Mouse (Mus musculus) lung, adult 18-20 months (tissue): ENCODE results near the gene Hoxd10.

ENCODE experiments used
- DNase-seq, 2 experiments: peaks; one replicate each; pipeline ENCODE4 v3.0.0; 2022; ENCODE audit warnings: mixed read lengths in 2 of 2

Hoxd10 gene

GRCm38 (mm10) chr2:74691022-74691951, at the start of gene Hoxd10:
Gene Hoxd10 (plus strand): TSS chr2:74691924.
- DNase-seq: no peak

GRCm38 (mm10) chr2:74642431-74642830, 49.3 kb upstream of the Hoxd10 start:
- DNase-seq: no peak

- no peak for DNase-seq
Observed at GRCm38 (mm10) chr2:74645631-74646030, 46.1 kb upstream of the Hoxd10 start.

- DNase-seq: no peak
Observed at GRCm38 (mm10) chr2:74647082-74647864, 44.5 kb upstream of the Hoxd10 start.

- no peak for DNase-seq
Observed at GRCm38 (mm10) chr2:74652996-74653340, 38.8 kb upstream of the Hoxd10 start.

- no peak for DNase-seq
Observed at GRCm38 (mm10) chr2:74653781-74654535, 37.8 kb upstream of the Hoxd10 start.

- DNase-seq: no peak
Observed at GRCm38 (mm10) chr2:74654743-74655419, 36.8 kb upstream of the Hoxd10 start.

- DNase-seq: no peak
Observed at GRCm38 (mm10) chr2:74655420-74655781, 36.3 kb upstream of the Hoxd10 start.

- DNase-seq: no peak
Observed at GRCm38 (mm10) chr2:74655821-74656631, 35.7 kb upstream of the Hoxd10 start.

GRCm38 (mm10) chr2:74656632-74657021, 35.1 kb upstream of the Hoxd10 start:
- DNase-seq: no peak

- no peak for DNase-seq
Observed at GRCm38 (mm10) chr2:74657251-74658023, 34.3 kb upstream of the Hoxd10 start.

- DNase-seq: no peak
Observed at GRCm38 (mm10) chr2:74658024-74658666, 33.6 kb upstream of the Hoxd10 start.

- DNase-seq: no peak
Observed at GRCm38 (mm10) chr2:74658667-74659371, 32.9 kb upstream of the Hoxd10 start.

GRCm38 (mm10) chr2:74659507-74660005, 32.2 kb upstream of the Hoxd10 start, which contains the start of gene Evx2:
Gene Evx2 (minus strand): TSS chr2:74659557.
- no peak for DNase-seq

GRCm38 (mm10) chr2:74660421-74661375, 31.0 kb upstream of the Hoxd10 start:
- no peak for DNase-seq

- DNase-seq: no peak
Observed at GRCm38 (mm10) chr2:74661685-74662084, 30.0 kb upstream of the Hoxd10 start.

- DNase-seq: peak in 1 of 2 experiments; percentile 34
Observed at GRCm38 (mm10) chr2:74663291-74663925, 28.3 kb upstream of the Hoxd10 start.

- DNase-seq: no peak
Observed at GRCm38 (mm10) chr2:74666411-74666810, 25.3 kb upstream of the Hoxd10 start.
